Mouse (Mus musculus): ENCODE measurements around the gene Svs4. TPM values are rescaled to one million over a fixed set of nuclear protein-coding genes. Genes with fewer than 3 reads are reported as not detected.
"Not testable (repeated sequence)": the region's sequence is repeated elsewhere in the genome, so short reads cannot be mapped to it uniquely, and the experiment has no call there.

Gene Svs4
- not detected in 2 replicates for polyA plus RNA-seq (2011; ENCODE audit: insufficient read depth, insufficient read length, low replicate concordance, missing spikeins)

- TF ChIP-seq CTCF (IDR thresholded peaks at IDR 0.05; ENCODE audit: control insufficient read depth, insufficient read depth, low read length) = no peak
- no peak for TF ChIP-seq POLR2A (IDR thresholded peaks at IDR 0.05; ENCODE audit: borderline replicate concordance, control insufficient read depth, low read depth, low read length)
- no peaks in the 10 kb centered on the region for H3K4me1 ChIP-seq (ENCODE audit: control insufficient read depth, insufficient read depth, low read length)
- WGBS = 75% methylated on average over 4 of the region's 4 CpGs
- H3K27ac ChIP-seq (ENCODE audit: control insufficient read depth, insufficient read depth, low read depth, low read length, poor library complexity) = no peak within 1 kb of the TSS
- H3K4me3 ChIP-seq (replicated peaks; ENCODE audit: control insufficient read depth, low read depth, low read length) = no peak within 1 kb of the TSS
These were observed at the start of gene Svs4 for GRCm38 (mm10) chr2:164278359-164278758. TSS of gene Svs4 (minus strand) at chr2:164278459.

DNA sequence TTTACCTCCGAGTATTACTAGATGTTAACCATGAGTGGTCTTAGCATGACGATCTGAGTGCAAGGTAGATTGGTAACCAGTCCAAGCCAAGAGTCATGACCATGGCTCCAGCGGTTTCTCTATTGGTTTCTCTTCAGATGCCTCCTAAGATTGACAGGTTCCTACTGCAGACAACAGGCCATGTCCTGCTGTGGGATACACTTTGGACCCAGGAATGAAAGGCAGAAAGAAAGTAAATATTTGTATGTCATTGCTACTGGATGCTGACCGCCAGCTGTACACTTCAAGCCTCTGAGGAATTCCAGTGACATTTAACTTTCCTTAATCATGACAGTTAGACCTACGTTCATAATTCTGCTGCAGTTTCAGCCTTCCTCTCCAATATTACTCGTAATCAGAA, 42.7 kb upstream of the Svs4 start:
- H3K4me1 ChIP-seq (ENCODE audit: control insufficient read depth, insufficient read depth, low read length) = no peaks in the 10 kb centered on the region
- 76% methylated on average over 6 of the region's 6 CpGs for WGBS
- TF ChIP-seq POLR2A (IDR thresholded peaks at IDR 0.05; ENCODE audit: borderline replicate concordance, control insufficient read depth, low read depth, low read length) (no peak), CTCF (IDR thresholded peaks at IDR 0.05; ENCODE audit: control insufficient read depth, insufficient read depth, low read length) (no peak)
- no peak overlapping the region for H3K27ac ChIP-seq (ENCODE audit: control insufficient read depth, insufficient read depth, low read depth, low read length, poor library complexity)
- H3K4me3 ChIP-seq (replicated peaks; ENCODE audit: control insufficient read depth, low read depth, low read length) = no peak overlapping the region

GRCm38 (mm10) chr2:164316451-164316850, 38.2 kb upstream of the Svs4 start, which contains the start of gene Svs6:
TSS of gene Svs6 (plus strand) at chr2:164316751.
- not testable (repeated sequence) for H3K4me1 ChIP-seq (ENCODE audit: control insufficient read depth, insufficient read depth, low read length); H3K27ac ChIP-seq (ENCODE audit: control insufficient read depth, insufficient read depth, low read depth, low read length, poor library complexity); H3K4me3 ChIP-seq (replicated peaks; ENCODE audit: control insufficient read depth, low read depth, low read length)
- WGBS = 70% methylated on average over 1 of the region's 1 CpGs

DNA sequence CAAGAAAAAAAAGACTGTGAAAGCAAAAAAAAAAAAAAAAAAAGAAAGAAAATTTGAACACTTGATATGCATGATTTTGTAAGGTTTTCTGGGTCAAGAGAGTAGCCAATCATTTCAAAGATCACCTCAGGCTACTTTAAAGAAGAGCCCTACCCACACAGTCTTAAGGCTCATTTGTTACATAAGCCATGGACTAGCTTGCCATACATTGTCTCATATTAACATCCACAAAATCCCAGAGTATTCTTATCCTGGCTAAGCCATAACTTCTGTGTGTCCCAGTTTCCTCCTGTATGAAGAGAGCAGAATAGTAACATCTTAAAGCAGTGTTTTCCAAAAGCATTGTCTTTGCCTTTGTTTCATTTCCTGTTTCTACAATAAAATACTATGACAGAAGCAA, 37.2 kb upstream of the Svs4 start:
- H3K4me1 ChIP-seq (ENCODE audit: control insufficient read depth, insufficient read depth, low read length) = not testable (repeated sequence)

DNA sequence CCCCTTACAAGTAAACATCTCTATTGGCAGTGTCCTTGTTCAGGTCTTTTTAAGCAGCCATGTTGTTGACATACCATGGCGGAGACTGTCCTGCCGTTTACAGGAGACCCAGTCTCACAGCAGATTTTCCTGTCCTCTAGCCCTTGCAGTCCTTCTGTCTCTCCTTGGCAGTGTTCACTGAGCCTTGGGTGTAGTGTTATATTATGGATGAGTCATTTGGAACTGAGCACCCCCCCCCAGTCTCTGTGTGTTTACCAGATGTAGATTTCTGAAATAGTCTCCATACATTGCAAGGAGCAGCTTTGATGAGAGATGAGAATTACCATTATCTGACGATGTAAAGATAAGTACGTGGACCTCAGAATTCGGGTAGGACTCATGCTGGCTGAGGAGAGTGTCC, 34.3 kb upstream of the Svs4 start:
- WGBS = 80% methylated on average over 5 of the region's 5 CpGs
- Histone ChIP-seq H3K4me3 (replicated peaks; ENCODE audit: control insufficient read depth, low read depth, low read length) (no peak overlapping the region), H3K4me1 (ENCODE audit: control insufficient read depth, insufficient read depth, low read length) (no peaks in the 10 kb centered on the region), H3K27ac (ENCODE audit: control insufficient read depth, insufficient read depth, low read depth, low read length, poor library complexity) (no peak overlapping the region)
- no peak for TF ChIP-seq POLR2A (IDR thresholded peaks at IDR 0.05; ENCODE audit: borderline replicate concordance, control insufficient read depth, low read depth, low read length)
- no peak for TF ChIP-seq CTCF (IDR thresholded peaks at IDR 0.05; ENCODE audit: control insufficient read depth, insufficient read depth, low read length)

More for the DNA sequence above, 37.2 kb upstream of the Svs4 start:
- H3K27ac ChIP-seq (ENCODE audit: control insufficient read depth, insufficient read depth, low read depth, low read length, poor library complexity); H3K4me3 ChIP-seq (replicated peaks; ENCODE audit: control insufficient read depth, low read depth, low read length): not testable (repeated sequence)

GRCm38 (mm10) chr2:164288968-164289367, 10.7 kb upstream of the Svs4 start, which contains the start of gene Svs3a:
TSS of gene Svs3a (plus strand) at chr2:164289268.
- 68% methylated on average over 1 of the region's 1 CpGs for WGBS
- not testable (repeated sequence) for H3K27ac ChIP-seq (ENCODE audit: control insufficient read depth, insufficient read depth, low read depth, low read length, poor library complexity)

DNA sequence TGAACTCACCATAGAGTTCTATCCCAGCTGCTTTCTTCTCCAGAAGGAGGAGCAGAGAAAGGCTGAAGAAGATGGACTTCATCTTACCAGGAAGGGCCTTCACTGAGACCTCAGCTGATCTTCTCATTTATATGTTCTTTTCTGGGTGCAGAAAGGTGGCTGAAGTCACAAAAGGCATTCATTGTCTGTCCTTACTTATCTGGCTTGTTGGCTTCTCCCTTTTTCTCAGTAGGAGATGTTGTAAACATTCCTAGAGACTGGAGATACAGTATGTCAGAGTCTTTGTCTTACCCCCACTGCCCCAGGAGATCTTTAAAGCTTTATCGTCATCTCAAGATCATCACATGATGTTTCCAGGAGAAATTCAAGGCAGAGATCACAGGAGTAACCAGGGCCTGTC, 21.7 kb downstream of the Svs4 start, which contains the start of gene Svs3b:
Gene Svs3b, minus strand, starts transcription at position 101 of the 400 bp plus-strand sequence.
- H3K4me3 ChIP-seq (replicated peaks; ENCODE audit: control insufficient read depth, low read depth, low read length); H3K27ac ChIP-seq (ENCODE audit: control insufficient read depth, insufficient read depth, low read depth, low read length, poor library complexity); H3K4me1 ChIP-seq (ENCODE audit: control insufficient read depth, insufficient read depth, low read length): not testable (repeated sequence)
- WGBS = 76% methylated on average over 1 of the region's 1 CpGs

More at GRCm38 (mm10) chr2:164288968-164289367, 10.7 kb upstream of the Svs4 start, which contains the start of gene Svs3a:
- H3K4me3 ChIP-seq (replicated peaks; ENCODE audit: control insufficient read depth, low read depth, low read length); H3K4me1 ChIP-seq (ENCODE audit: control insufficient read depth, insufficient read depth, low read length): not testable (repeated sequence)

DNA sequence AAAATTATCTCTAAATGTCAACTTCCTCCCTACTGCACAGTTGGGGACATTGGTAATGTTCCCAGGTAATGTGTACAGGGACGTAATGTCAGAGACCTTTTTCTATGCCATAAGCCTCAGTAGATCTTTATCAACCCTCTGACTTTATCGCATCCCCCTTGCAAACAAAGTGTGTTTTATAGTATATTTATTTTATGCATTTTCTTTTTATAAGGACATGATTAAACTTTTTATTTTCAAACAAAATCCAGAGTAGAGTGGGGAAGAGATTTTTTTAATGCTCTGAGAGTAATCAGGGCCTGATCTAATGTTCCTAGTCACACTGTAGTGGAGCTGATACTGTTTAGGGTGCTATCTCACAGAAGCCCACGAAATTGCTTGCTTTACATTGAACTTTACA, 39.9 kb downstream of the Svs4 start, which contains the start of gene Svs2:
Gene Svs2, minus strand, starts transcription at position 101 of the 400 bp plus-strand sequence.
- no peak for TF ChIP-seq POLR2A (IDR thresholded peaks at IDR 0.05; ENCODE audit: borderline replicate concordance, control insufficient read depth, low read depth, low read length)
- TF ChIP-seq CTCF (IDR thresholded peaks at IDR 0.05; ENCODE audit: control insufficient read depth, insufficient read depth, low read length) = no peak
- Histone ChIP-seq H3K4me3 (replicated peaks; ENCODE audit: control insufficient read depth, low read depth, low read length) (no peak within 1 kb of the TSS), H3K27ac (ENCODE audit: control insufficient read depth, insufficient read depth, low read depth, low read length, poor library complexity) (no peak within 1 kb of the TSS), H3K4me1 (ENCODE audit: control insufficient read depth, insufficient read depth, low read length) (no peaks in the 10 kb centered on the region)
- WGBS = 72% methylated on average over 3 of the region's 3 CpGs

- H3K27ac ChIP-seq (ENCODE audit: control insufficient read depth, insufficient read depth, low read depth, low read length, poor library complexity) = no peak overlapping the region
- H3K4me1 ChIP-seq (ENCODE audit: control insufficient read depth, insufficient read depth, low read length) = no peaks in the 10 kb centered on the region
- 79% methylated on average over 8 of the region's 8 CpGs for WGBS
- no peak overlapping the region for H3K4me3 ChIP-seq (replicated peaks; ENCODE audit: control insufficient read depth, low read depth, low read length)
- TF ChIP-seq POLR2A (IDR thresholded peaks at IDR 0.05; ENCODE audit: borderline replicate concordance, control insufficient read depth, low read depth, low read length) (no peak), CTCF (IDR thresholded peaks at IDR 0.05; ENCODE audit: control insufficient read depth, insufficient read depth, low read length) (no peak)
These were observed 45.6 kb downstream of the Svs4 start for GRCm38 (mm10) chr2:164232671-164233070.

Data from bone marrow, adult 2 months (tissue).